Mouse (Mus musculus) kidney, postnatal 0 days (tissue): Measurements from ENCODE around the gene Rad23a. TPM values are rescaled to one million over a fixed set of nuclear protein-coding genes. Genes with fewer than 3 reads are reported as not detected.

Experiments used
- ATAC-seq: fragments of 200-750 bp; cut with Nextera tagmentation; replicated peaks from 2 replicates; pipeline ENCODE4 v1.8.0; 2017; ENCODE audit warnings: low read depth, moderate number of reproducible peaks, moderate TSS enrichment, moderate library complexity; ENCODE audit not compliant: low FRiP score
- DNase-seq: peaks from one replicate; pipeline ENCODE4 v3.0.0-alpha.2; 2016; ENCODE audit warnings: low spot score
- H3K27ac ChIP-seq: fragments of 300-500 bp; sonication (generic); 2 replicates; pipeline ENCODE4 v1.5.1; 2014; ENCODE audit warnings: mild to moderate bottlenecking
- H3K27me3 ChIP-seq: fragments of 300-500 bp; sonication (generic); 2 replicates; pipeline ENCODE4 v1.6.1; 2014; ENCODE audit warnings: low read length, mixed read lengths; ENCODE audit not compliant: insufficient read depth
- H3K36me3 ChIP-seq: fragments of 300-500 bp; sonication (generic); 2 replicates; pipeline ENCODE4 v1.6.1; 2014; ENCODE audit warnings: low read length, mixed read lengths; ENCODE audit not compliant: insufficient read depth
- H3K4me1 ChIP-seq: fragments of 300-500 bp; sonication (generic); replicated peaks from 2 replicates; pipeline ENCODE4 v1.6.1; 2014; ENCODE audit warnings: antibody characterized with exemption, low read length, mixed read lengths; ENCODE audit not compliant: insufficient read depth
- H3K4me2 ChIP-seq: fragments of 300-500 bp; sonication (generic); 2 replicates; pipeline ENCODE4 v1.6.1; 2014; ENCODE audit warnings: mild to moderate bottlenecking, low read length, moderate library complexity, mixed read lengths
- H3K4me3 ChIP-seq: fragments of 300-500 bp; sonication (generic); replicated peaks from 2 replicates; pipeline ENCODE4 v1.5.1; 2014; ENCODE audit warnings: low read depth, low read length
- H3K9ac ChIP-seq: fragments of 300-500 bp; sonication (generic); 2 replicates; pipeline ENCODE4 v1.6.1; 2014; ENCODE audit warnings: low read depth, low read length
- H3K9me3 ChIP-seq: fragments of 300-500 bp; sonication (generic); replicated peaks from 2 replicates; pipeline ENCODE4 v1.6.1; 2016; ENCODE audit warnings: low read length, inconsistent platforms, mixed read lengths
- CTCF ChIP-seq: IDR thresholded peaks from 2 replicates; pipeline ENCODE4 v1.5.1; 2016; ENCODE audit warnings: antibody characterized with exemption, low read depth, mild to moderate bottlenecking, moderate library complexity
- WGBS: fragments of 180-500 bp; shearing (Covaris S2); extraction: QIAGEN DNeasy Blood & Tissue Kit; methylation state at CpG from one replicate; pipeline ENCODE4 v1.1.7; 2014; 5-methylcytosine and 5-hydroxymethylcytosine counted together
- polyA plus RNA-seq: library from polyadenylated mRNA; unstranded; fragments of >200 nt; fragmentation: Nextera tagmentation; extraction: Ambion mirVana; gene quantifications from 2 replicates; pipeline ENCODE4 v1.2.1, GENCODE M21; 2015

Rad23a gene
- polyA plus RNA-seq, 1 experiment from 2014 or later: 98.9 TPM

GRCm38 (mm10) chr8:84825636-84826035 lies 14.8 kb downstream of the Rad23a start:
- H3K27ac ChIP-seq: no peak overlapping the region
- no peaks in the 10 kb centered on the region for H3K9me3 ChIP-seq
- no peak for ATAC-seq
- no peak for TF ChIP-seq CTCF
- WGBS: 56% methylated on average over 4 of the region's 4 CpGs
- no peak overlapping the region for H3K4me2 ChIP-seq
- H3K27me3 ChIP-seq: no peaks in the 10 kb centered on the region
- no peak overlapping the region for H3K4me3 ChIP-seq
- no peaks in the 10 kb centered on the region for H3K36me3 ChIP-seq
- H3K4me1 ChIP-seq: no peaks in the 10 kb centered on the region
- DNase-seq: no peak
- no peak overlapping the region for H3K9ac ChIP-seq

GRCm38 (mm10) chr8:84823653-84824052 lies 16.8 kb downstream of the Rad23a start:
- Histone ChIP-seq H3K4me2 (peak overlapping the region; percentile 24; the same call in 1 of the 2 replicates), H3K36me3 (no peaks in the 10 kb centered on the region), H3K27ac (no peak overlapping the region), H3K9me3 (no peaks in the 10 kb centered on the region), H3K27me3 (no peaks in the 10 kb centered on the region), H3K4me3 (no peak overlapping the region), H3K9ac (no peak overlapping the region), H3K4me1 (no peaks in the 10 kb centered on the region)
- peak; percentile 88 for DNase-seq
- peak; percentile 59; the same call in 1 of the 2 replicates for ATAC-seq
- TF ChIP-seq CTCF: peak; percentile 92
- 0% methylated on average over 18 of the region's 18 CpGs for WGBS

GRCm38 (mm10) chr8:84822723-84823122 lies 17.7 kb downstream of the Rad23a start, which contains the start of gene Dand5:
Gene Dand5 (minus strand): TSS chr8:84822823.
- TF ChIP-seq CTCF: no peak
- no peaks in the 10 kb centered on the region for H3K36me3 ChIP-seq
- peak within 1 kb of the TSS; percentile 24; the same call in 1 of the 2 replicates for H3K4me2 ChIP-seq
- H3K4me1 ChIP-seq: no peaks in the 10 kb centered on the region
- ATAC-seq: no peak
- no peak within 1 kb of the TSS for H3K27ac ChIP-seq
- no peaks in the 10 kb centered on the region for H3K27me3 ChIP-seq
- no peaks in the 10 kb centered on the region for H3K9me3 ChIP-seq
- DNase-seq: no peak
- H3K9ac ChIP-seq: no peak within 1 kb of the TSS
- no peak within 1 kb of the TSS for H3K4me3 ChIP-seq
- WGBS: 52% methylated on average over 3 of the region's 3 CpGs

GRCm38 (mm10) chr8:84816117-84816516 lies 24.3 kb downstream of the Rad23a start:
- ATAC-seq (no peak), DNase-seq (no peak)
- H3K9ac ChIP-seq: no peak overlapping the region
- H3K4me1 ChIP-seq: no peaks in the 10 kb centered on the region
- no peak for TF ChIP-seq CTCF
- H3K9me3 ChIP-seq: no peaks in the 10 kb centered on the region
- H3K4me3 ChIP-seq: no peak overlapping the region
- no peaks in the 10 kb centered on the region for H3K27me3 ChIP-seq
- no peak overlapping the region for H3K27ac ChIP-seq
- H3K36me3 ChIP-seq: no peaks in the 10 kb centered on the region
- WGBS: 81% methylated on average over 17 of the region's 17 CpGs
- H3K4me2 ChIP-seq: no peak overlapping the region

GRCm38 (mm10) chr8:84815547-84815946 lies 24.9 kb downstream of the Rad23a start:
- Histone ChIP-seq H3K4me1 (no peaks in the 10 kb centered on the region), H3K9me3 (no peaks in the 10 kb centered on the region), H3K4me3 (no peak overlapping the region), H3K27me3 (no peaks in the 10 kb centered on the region), H3K4me2 (no peak overlapping the region), H3K36me3 (no peaks in the 10 kb centered on the region), H3K9ac (no peak overlapping the region), H3K27ac (no peak overlapping the region)
- peak; percentile 90 for DNase-seq
- ATAC-seq: peak; percentile 69
- 8% methylated on average over 9 of the region's 9 CpGs for WGBS
- peak; percentile 97 for TF ChIP-seq CTCF

- H3K9me3 ChIP-seq: no peaks in the 10 kb centered on the region
- 47% methylated on average over 18 of the region's 19 CpGs for WGBS
These were observed 25.7 kb downstream of the Rad23a start for GRCm38 (mm10) chr8:84814555-84815441.

More at GRCm38 (mm10) chr8:84814555-84815441, 25.7 kb downstream of the Rad23a start:
- no peak overlapping the region for H3K27ac ChIP-seq
- no peak overlapping the region for H3K4me2 ChIP-seq
- no peaks in the 10 kb centered on the region for H3K4me1 ChIP-seq
- no peak for DNase-seq
- no peak for TF ChIP-seq CTCF
- no peaks in the 10 kb centered on the region for H3K27me3 ChIP-seq
- H3K4me3 ChIP-seq: no peak overlapping the region
- ATAC-seq: peak; percentile 12; the same call in 1 of the 2 replicates
- H3K36me3 ChIP-seq: no peaks in the 10 kb centered on the region
- H3K9ac ChIP-seq: no peak overlapping the region
